Mouse (Mus musculus): Measurements from ENCODE around the gene Car6. TPM values are rescaled to one million over a fixed set of nuclear protein-coding genes. Genes with fewer than 3 reads are reported as not detected.

Gene Car6
- total RNA-seq, 2 experiments from 2014 or later, result not detected

- DNase-seq (ENCODE audit: low spot score in 2 of 2), result peak; percentile 63 to 86
- intact Hi-C loops (cut with DNase I), result no loop called here
Measured at GRCm38 (mm10) chr4:150230460-150231407, 29.6 kb upstream of the Car6 start.

DNA sequence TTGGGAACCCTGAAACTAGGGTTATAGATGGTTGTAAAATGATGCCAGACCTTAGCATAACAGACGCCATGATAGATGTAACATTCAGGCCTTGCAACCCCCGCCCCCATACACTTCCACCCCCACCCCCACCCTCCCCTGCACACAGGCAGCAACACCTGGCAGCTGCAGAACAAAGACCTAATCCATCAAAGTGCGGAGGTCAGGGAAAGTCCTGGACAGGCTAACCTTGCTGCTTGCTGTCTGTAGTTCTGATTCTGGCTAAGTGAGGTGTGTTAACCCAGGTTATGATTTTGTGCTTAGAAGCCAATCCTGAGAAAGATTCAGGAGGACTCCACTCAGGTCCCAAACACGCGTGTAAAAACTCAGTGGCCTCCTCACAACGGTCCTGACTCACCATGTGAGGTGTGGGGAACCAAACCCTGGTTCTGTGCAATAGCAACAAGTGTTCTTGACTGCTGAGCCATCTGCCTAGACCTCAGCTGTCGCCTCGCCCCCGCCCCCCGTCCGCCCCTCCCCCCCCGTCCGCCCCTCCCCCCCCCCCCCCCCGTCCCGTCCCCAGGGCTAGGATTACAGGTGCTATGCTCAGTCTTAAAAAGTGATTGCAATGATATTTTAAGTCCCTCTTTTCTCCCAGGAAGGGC lies 28.7 kb upstream of the Car6 start:
- intact Hi-C loops (cut with DNase I), result no loop called here
- no peak for DNase-seq (ENCODE audit: low spot score in 2 of 2)

GRCm38 (mm10) chr4:150228581-150229348 lies 27.6 kb upstream of the Car6 start:
- DNase-seq (ENCODE audit: low spot score in 2 of 2), result no peak
- intact Hi-C loops (cut with DNase I), result no loop called here

- DNase-seq (ENCODE audit: low spot score in 2 of 2), result peak; percentile 67 to 87
- intact Hi-C loops (cut with DNase I), result no loop called here
Measured at GRCm38 (mm10) chr4:150226818-150227688, 25.9 kb upstream of the Car6 start.

- DNase-seq (ENCODE audit: low spot score in 2 of 2), result no peak
- intact Hi-C loops (cut with DNase I), result no loop called here
Measured at GRCm38 (mm10) chr4:150225700-150226099, 24.6 kb upstream of the Car6 start.

DNA sequence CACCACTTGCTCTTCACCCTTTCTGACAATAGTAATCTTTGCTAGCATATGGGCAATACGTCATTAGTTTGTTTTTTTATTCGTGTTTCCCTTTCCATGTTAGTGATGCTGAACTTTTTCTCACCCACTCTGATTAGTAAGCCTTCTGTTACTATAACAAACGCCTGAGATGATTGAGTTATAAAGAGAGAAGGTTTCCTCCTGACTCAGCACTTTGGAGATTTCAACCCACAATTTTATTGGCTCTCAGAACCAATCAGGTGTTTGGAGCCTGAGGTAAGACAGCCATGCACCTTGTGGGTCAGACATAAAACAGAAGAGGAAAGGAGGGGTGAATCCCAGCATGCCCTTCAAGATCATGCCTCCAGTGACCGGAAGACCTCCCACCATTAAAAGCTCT lies 22.7 kb upstream of the Car6 start:
- no peak for DNase-seq (ENCODE audit: low spot score in 2 of 2)
- intact Hi-C loops (cut with DNase I), result no loop called here

DNA sequence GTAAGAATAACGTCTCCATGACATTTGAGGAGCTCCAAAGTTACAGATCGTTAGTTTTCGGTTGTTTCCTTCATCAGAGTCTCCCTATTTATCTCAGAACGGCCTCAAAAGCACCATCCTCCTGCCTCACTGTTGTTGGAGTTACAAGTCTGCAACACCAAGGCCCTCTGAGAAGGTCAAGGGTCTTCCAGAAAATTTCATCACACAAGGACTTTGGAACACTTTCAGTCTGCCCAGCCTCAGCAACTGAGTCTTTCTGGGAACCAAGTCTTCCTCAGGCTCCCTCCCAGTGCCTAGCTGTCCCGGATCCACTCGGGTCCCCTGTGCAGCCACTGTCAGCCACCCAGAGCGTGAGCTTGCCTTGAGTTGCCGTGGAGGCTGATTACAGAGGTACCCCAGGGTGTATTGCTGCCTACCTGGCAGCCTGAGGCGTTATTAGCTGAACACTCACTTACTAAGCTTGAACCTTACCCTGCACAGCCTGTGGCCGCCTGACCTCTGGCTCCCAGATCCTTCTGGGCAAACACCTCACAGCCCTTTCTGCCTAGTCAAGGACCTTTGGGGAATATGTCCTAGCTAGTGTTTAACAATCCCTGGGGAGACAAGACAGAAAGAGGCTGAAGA lies 20.0 kb upstream of the Car6 start:
- intact Hi-C loops (cut with DNase I), result no loop called here

DNA sequence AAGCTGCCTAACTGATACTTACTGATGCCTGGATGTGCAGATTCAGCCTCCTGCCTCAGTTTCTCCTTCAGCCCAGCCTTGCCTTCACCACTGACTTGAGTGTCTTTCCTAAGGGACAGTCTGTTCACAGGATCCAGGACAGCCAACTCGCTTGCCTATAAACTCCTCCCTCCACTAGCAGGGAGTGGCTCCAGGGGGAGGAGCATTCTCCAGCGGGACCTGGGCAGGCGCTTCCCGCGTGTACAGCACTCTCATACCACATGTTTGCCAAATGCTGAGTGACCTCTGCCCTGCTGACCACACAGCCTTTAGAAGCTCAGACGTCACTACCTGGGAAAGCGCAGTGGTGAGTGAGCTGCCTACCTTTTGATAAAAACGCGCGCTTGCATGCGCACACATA lies 19.5 kb upstream of the Car6 start:
- intact Hi-C loops (cut with DNase I), result no loop called here
- DNase-seq (ENCODE audit: low spot score in 2 of 2), result no peak

More for the DNA sequence above, 20.0 kb upstream of the Car6 start:
- DNase-seq (ENCODE audit: low spot score in 2 of 2), result no peak

DNA sequence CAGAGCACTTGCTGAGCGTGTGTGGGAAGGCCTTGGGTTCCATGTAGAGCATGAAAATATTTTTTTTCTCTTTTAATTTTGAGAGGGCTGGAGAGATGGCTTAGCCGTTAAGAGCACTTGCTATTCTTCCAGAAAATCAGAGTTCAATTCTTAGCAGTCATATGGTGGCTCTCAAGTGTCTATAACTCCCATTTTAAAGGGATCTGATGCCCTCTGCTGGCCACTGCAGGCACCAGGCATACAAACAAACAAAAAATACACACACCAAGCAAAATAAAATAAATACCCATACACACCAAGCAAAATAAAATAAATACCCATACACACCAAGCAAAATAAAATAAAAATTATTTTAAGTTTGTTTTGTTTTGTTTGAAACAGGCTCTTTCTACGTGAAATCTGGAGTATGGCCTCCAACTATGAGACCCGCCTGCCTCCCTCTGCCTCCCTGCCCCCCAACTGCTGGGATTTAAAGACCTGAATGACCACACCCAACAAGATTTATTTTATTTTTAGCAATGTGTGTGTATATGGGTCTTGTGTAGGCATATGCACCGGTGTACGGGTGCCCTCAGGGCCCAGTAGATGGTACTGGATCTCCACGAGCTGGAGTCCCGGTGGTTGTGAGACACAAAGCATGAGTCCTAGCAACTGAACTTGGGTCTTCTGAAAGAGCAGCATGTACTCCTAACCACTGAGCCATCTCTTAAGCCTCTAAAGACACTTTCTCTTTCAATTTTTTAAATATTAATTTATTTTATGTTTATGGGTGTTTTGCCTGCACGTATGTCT lies 18.6 kb upstream of the Car6 start:
- peak; percentile 62 to 70 for DNase-seq (ENCODE audit: low spot score in 2 of 2)

GRCm38 (mm10) chr4:150217935-150218334 lies 16.8 kb upstream of the Car6 start:
- intact Hi-C loops (cut with DNase I), result no loop called here
- DNase-seq (ENCODE audit: low spot score in 2 of 2), result no peak

More for the DNA sequence above, 18.6 kb upstream of the Car6 start:
- intact Hi-C loops (cut with DNase I), result loop anchor here (1.0 kb wide), 2 partner anchors 46 to 82 kb away; no protein-coding TSS in a partner anchor

DNA sequence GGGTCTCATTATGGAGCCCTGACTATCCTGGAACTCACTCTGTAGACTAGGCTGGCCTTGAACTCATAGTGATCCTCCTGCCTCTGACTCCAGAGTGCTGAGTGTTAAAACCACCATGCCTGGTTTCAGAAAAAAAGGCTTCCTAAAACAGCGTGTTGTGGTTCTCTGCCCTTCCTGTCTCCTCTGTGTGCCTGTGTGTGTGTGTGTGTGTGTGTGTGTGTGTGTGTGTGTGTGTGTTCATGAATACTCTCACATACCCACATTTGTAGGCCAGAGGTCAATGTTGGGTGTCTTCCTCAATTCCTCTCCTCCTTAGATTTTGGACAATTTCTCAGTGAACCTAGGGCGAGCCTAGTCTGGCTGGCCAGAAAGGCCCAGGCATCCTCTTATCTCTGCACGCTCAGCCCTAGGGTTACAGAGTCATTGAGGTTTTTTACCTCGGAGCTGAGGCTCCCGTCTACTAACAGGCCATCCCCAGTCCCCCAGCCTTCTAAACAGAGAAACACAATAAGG lies 16.0 kb upstream of the Car6 start:
- intact Hi-C loops (cut with DNase I), result no loop called here
- DNase-seq (ENCODE audit: low spot score in 2 of 2), result no peak

- no peak for DNase-seq (ENCODE audit: low spot score in 2 of 2)
- intact Hi-C loops (cut with DNase I), result no loop called here
Measured at GRCm38 (mm10) chr4:150216423-150216822, 15.3 kb upstream of the Car6 start.

DNA sequence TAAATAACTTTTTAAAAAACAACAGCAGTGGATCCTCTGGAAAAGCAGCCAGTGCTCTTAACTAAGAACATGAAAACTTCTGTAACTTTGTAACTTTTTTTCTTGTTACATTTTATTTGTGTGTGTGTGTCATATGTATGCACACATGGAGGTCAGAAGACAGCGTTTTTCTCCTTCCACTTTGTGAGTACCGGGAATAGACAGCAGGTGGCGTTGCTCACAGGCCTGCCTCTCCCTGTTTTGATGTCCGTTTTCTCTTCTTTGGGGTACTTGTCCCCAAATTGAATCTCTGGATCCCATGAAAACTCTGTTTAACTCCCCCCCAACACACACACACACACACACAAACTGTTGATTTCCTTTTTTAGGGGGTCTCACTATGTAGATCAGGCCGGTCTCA lies 12.8 kb upstream of the Car6 start:
- intact Hi-C loops (cut with DNase I), result no loop called here

GRCm38 (mm10) chr4:150212553-150212971 lies 11.4 kb upstream of the Car6 start:
- DNase-seq (ENCODE audit: low spot score in 2 of 2), result peak; percentile 46 to 65
- intact Hi-C loops (cut with DNase I), result no loop called here

More for the DNA sequence above, 12.8 kb upstream of the Car6 start:
- no peak for DNase-seq (ENCODE audit: low spot score in 2 of 2)

GRCm38 (mm10) chr4:150211930-150212552 lies 10.9 kb upstream of the Car6 start:
- intact Hi-C loops (cut with DNase I), result no loop called here
- no peak for DNase-seq (ENCODE audit: low spot score in 2 of 2)

DNA sequence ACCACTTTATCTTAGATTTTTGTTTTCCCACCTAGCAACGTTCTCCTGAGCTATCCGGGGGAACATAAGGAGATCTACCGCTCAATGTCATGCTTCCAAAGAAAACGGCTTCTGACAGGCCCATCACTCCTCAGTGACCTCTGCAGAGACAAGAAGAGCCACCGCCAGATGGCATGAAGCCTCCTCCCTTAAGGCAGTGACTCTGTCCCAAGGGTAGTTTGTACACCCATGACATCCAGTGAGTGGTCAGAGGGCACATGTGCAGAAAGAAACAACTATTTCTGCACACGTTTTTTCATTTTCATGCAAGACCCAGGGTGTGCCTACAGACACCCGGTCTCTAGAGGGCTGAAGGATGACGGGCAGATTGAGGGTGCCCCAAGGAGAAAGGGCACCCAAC lies 9.2 kb upstream of the Car6 start:
- intact Hi-C loops (cut with DNase I), result no loop called here
- DNase-seq (ENCODE audit: low spot score in 2 of 2), result no peak

DNA sequence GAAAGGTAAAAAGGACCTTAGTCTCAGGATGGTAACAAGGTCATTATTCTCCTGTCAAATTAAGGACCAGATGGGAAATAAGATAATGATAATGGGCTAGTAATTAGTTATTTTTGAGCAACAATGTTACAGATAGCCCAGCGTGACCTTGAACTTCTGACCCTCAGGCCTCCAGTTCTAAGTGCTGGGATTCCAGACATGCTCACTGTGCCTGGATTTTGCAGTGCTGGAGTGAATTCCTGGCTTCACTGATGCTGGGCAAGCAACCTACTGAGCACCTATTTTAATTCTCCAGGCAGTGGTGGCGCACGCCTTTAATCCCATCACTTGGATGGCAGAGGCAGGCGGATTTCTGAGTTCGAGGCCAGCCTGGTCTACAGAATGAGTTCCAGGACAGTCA lies 8.6 kb upstream of the Car6 start:
- DNase-seq (ENCODE audit: low spot score in 2 of 2), result no peak
- intact Hi-C loops (cut with DNase I), result no loop called here
